Mouse (Mus musculus) thymus, adult 18-20 months (tissue): Measurements from ENCODE around the gene Ifnar2.
A peak's percentile ranks its signal among the peaks of the same experiment; 100 is the strongest.

ENCODE experiments used
- DNase-seq, 2 experiments: peaks; one replicate each; pipeline ENCODE4 v3.0.0; 2022; ENCODE audit warnings: mixed read lengths in 2 of 2

Ifnar2 gene

GRCm38 (mm10) chr16:91359531-91359930, 13.1 kb upstream of the Ifnar2 start:
- DNase-seq = no peak

- DNase-seq = no peak
Measured at GRCm38 (mm10) chr16:91360162-91360561, 12.4 kb upstream of the Ifnar2 start.

- DNase-seq = no peak
Measured at GRCm38 (mm10) chr16:91362006-91362405, 10.6 kb upstream of the Ifnar2 start.

- no peak for DNase-seq
Measured at GRCm38 (mm10) chr16:91362616-91363272, 9.8 kb upstream of the Ifnar2 start.

GRCm38 (mm10) chr16:91363483-91363882, 9.1 kb upstream of the Ifnar2 start:
- no peak for DNase-seq

- peak in 1 of 2 experiments; percentile 57 for DNase-seq
Measured at GRCm38 (mm10) chr16:91366567-91366966, 6.0 kb upstream of the Ifnar2 start.

- no peak for DNase-seq
Measured at GRCm38 (mm10) chr16:91367066-91367465, 5.5 kb upstream of the Ifnar2 start.

GRCm38 (mm10) chr16:91373473-91374252, 1.1 kb downstream of the Ifnar2 start:
- DNase-seq = no peak

- DNase-seq = no peak
Measured at GRCm38 (mm10) chr16:91374253-91374634, 1.7 kb downstream of the Ifnar2 start.

- DNase-seq = no peak
Measured at GRCm38 (mm10) chr16:91376701-91377100, 4.1 kb downstream of the Ifnar2 start.

- no peak for DNase-seq
Measured at GRCm38 (mm10) chr16:91378431-91378986, 5.9 kb downstream of the Ifnar2 start.

GRCm38 (mm10) chr16:91378991-91379390, 6.4 kb downstream of the Ifnar2 start:
- DNase-seq = no peak

GRCm38 (mm10) chr16:91379412-91379811, 6.8 kb downstream of the Ifnar2 start:
- DNase-seq = no peak

GRCm38 (mm10) chr16:91380151-91380550, 7.6 kb downstream of the Ifnar2 start:
- no peak for DNase-seq

- DNase-seq = no peak
Measured at GRCm38 (mm10) chr16:91381606-91382005, 9.0 kb downstream of the Ifnar2 start.

- no peak for DNase-seq
Measured at GRCm38 (mm10) chr16:91382261-91382790, 9.7 kb downstream of the Ifnar2 start.

- DNase-seq = no peak
Measured at GRCm38 (mm10) chr16:91384221-91384620, 11.6 kb downstream of the Ifnar2 start.

- no peak for DNase-seq
Measured at GRCm38 (mm10) chr16:91385621-91386020, 13.0 kb downstream of the Ifnar2 start.

GRCm38 (mm10) chr16:91386419-91387120, 14.0 kb downstream of the Ifnar2 start:
- no peak for DNase-seq

- no peak for DNase-seq
Measured at GRCm38 (mm10) chr16:91387121-91387486, 14.5 kb downstream of the Ifnar2 start.

GRCm38 (mm10) chr16:91390100-91390499, 17.5 kb downstream of the Ifnar2 start:
- DNase-seq = no peak

GRCm38 (mm10) chr16:91391421-91391820, 18.8 kb downstream of the Ifnar2 start, which contains the start of gene Gm21970:
Gm21970 (plus strand) TSS chr16:91391721.
- DNase-seq = no peak

- DNase-seq = no peak
Measured at GRCm38 (mm10) chr16:91394826-91395410, 22.3 kb downstream of the Ifnar2 start.
